Mouse (Mus musculus) heart, embryonic 14.5 days (tissue): ENCODE measurements at regions not wholly inside any gene's neighbourhood (a gene's known extent, or its start where the extent isn't known, plus 50 kb on each side); places are given as distances from the start of the nearest gene placed in this dataset.

Source experiments
- ATAC-seq: fragments of 200-750 bp; cut with Nextera tagmentation; 2 replicates; pipeline ENCODE4 v1.8.0; 2017; ENCODE audit warnings: low read depth, moderate TSS enrichment; ENCODE audit not compliant: insufficient number of reproducible peaks, insufficient read depth, low FRiP score
- H3K27ac ChIP-seq, 2 experiments: fragments of 200-500 bp in 1 of 2; fragments of 300-500 bp in 1 of 2; sonication (generic) in 1 of 2; replicated peaks in 1 of 2; 2 replicates each; pipeline ENCODE4 v1.5.1; 2012 to 2014; ENCODE audit warnings: low read depth in 2 of 2, low read length in 2 of 2, control low read depth in 1 of 2, mild to moderate bottlenecking in 1 of 2, mixed read lengths in 1 of 2; ENCODE audit not compliant: control insufficient read depth in 1 of 2, insufficient read depth in 1 of 2
- H3K27me3 ChIP-seq: fragments of 300-500 bp; sonication (generic); 2 replicates; pipeline ENCODE4 v1.6.1; 2014; ENCODE audit warnings: mild to moderate bottlenecking, low read length, control low read depth; ENCODE audit not compliant: control insufficient read depth, insufficient read depth
- H3K36me3 ChIP-seq: fragments of 300-500 bp; sonication (generic); 2 replicates; pipeline ENCODE4 v1.6.1; 2014; ENCODE audit warnings: mild to moderate bottlenecking, control low read depth, low read length, mixed read lengths; ENCODE audit not compliant: control insufficient read depth, insufficient read depth
- H3K4me1 ChIP-seq, 2 experiments: fragments of 200-500 bp in 1 of 2; fragments of 300-500 bp in 1 of 2; sonication (generic) in 1 of 2; 2 replicates each; pipeline ENCODE4 v1.6.1; 2012 to 2014; ENCODE audit warnings: low read length in 2 of 2, control low read depth in 1 of 2, mixed read lengths in 1 of 2; ENCODE audit not compliant: control insufficient read depth in 2 of 2, insufficient read depth in 2 of 2
- H3K4me2 ChIP-seq: fragments of 300-500 bp; sonication (generic); 2 replicates; pipeline ENCODE4 v1.6.1; 2014; ENCODE audit warnings: mild to moderate bottlenecking, low read length
- H3K4me3 ChIP-seq, 2 experiments: fragments of 200-500 bp in 1 of 2; fragments of 300-500 bp in 1 of 2; sonication (generic) in 1 of 2; 2 replicates each; pipeline ENCODE4 v1.5.1; 2012 to 2014; ENCODE audit warnings: low read length in 2 of 2, mild to moderate bottlenecking in 2 of 2, control low read depth in 1 of 2, low read depth in 1 of 2, moderate library complexity in 1 of 2; ENCODE audit not compliant: control insufficient read depth in 1 of 2, insufficient read depth in 1 of 2
- H3K9ac ChIP-seq: fragments of 300-500 bp; sonication (generic); 2 replicates; pipeline ENCODE4 v1.6.1; 2014; ENCODE audit warnings: mild to moderate bottlenecking, low read length
- H3K9me3 ChIP-seq: fragments of 300-500 bp; sonication (generic); 2 replicates; pipeline ENCODE4 v1.6.1; 2016; ENCODE audit warnings: low read length, control low read depth; ENCODE audit not compliant: control insufficient read depth
- WGBS: fragments of 180-500 bp; shearing (Covaris S2); extraction: QIAGEN DNeasy Blood & Tissue Kit; methylation state at CpG from one replicate; pipeline ENCODE4 v1.1.7; 2014; 5-methylcytosine and 5-hydroxymethylcytosine counted together

DNA sequence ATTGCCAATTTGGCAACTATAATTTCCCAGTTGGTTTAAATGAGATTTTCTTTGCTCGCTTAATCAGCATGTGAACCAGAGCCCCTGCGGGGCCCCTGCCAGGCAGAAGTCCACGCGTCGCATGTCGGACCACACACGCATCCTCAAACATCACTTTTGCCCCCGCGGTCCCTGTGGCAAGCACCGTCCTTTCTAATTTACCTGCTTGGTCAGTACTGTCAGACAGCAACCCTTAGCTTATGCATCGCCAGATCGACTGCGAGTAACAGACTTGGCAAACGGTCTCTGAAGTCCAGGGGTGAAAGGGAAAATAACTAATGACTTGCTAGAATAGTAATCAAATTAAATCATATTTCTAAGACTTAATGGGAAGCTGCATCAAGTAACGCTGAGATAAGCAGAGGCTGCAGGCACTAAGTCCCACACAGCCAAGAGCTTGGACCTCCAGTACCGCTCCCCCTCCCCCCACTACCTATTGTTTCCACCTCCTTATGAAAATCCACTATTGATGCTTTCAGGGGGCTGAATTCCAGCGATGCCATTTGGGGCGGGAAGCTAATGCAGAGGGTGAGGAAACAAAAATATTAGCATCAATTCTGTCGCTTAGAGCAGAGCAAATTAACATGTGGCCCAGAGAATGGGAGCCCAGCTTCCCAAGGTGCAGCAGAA is 142.0 kb upstream of the Cntnap4 start:
- no peak for ATAC-seq
- no peaks in the 10 kb centered on the region for H3K36me3 ChIP-seq
- H3K4me2 ChIP-seq, result no peak overlapping the region
- H3K9ac ChIP-seq, result no peak overlapping the region
- 59% methylated on average over 19 of the region's 19 CpGs for WGBS
- no peaks in the 10 kb centered on the region for H3K27me3 ChIP-seq
- H3K4me3 ChIP-seq, result no peak overlapping the region
- H3K9me3 ChIP-seq, result peaks cover 3% of the 10 kb centered on the region; the same call in 1 of the 2 replicates
- no peak overlapping the region for H3K27ac ChIP-seq
- no peaks in the 10 kb centered on the region for H3K4me1 ChIP-seq

DNA sequence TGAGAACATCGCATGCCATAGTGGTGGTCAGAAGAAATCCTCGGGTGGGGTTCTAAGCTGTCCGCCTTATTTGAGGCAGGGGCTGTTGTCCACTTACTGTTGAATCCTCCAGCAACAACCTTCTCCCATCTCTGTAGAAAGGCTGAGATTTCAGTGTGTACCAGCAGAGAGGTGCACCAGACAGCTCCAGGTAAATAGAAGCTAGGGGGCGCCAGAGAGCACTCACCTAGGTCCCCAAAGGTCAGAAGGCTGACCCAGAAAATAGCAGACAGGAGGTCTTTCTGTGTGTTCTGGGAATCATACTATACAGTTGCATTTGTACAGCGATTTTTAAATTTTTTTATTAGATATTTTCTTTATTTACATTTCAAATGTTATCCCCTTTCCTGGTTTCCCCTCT is 157.9 kb upstream of the Cntnap4 start:
- Histone ChIP-seq H3K4me2 (no peak overlapping the region), H3K27ac (no peak overlapping the region), H3K27me3 (no peaks in the 10 kb centered on the region), H3K4me3 (no peak overlapping the region), H3K4me1 (no peaks in the 10 kb centered on the region), H3K36me3 (no peaks in the 10 kb centered on the region), H3K9ac (no peak overlapping the region), H3K9me3 (no peaks in the 10 kb centered on the region)
- no peak for ATAC-seq
- WGBS, result 76% methylated on average over 5 of the region's 5 CpGs

DNA sequence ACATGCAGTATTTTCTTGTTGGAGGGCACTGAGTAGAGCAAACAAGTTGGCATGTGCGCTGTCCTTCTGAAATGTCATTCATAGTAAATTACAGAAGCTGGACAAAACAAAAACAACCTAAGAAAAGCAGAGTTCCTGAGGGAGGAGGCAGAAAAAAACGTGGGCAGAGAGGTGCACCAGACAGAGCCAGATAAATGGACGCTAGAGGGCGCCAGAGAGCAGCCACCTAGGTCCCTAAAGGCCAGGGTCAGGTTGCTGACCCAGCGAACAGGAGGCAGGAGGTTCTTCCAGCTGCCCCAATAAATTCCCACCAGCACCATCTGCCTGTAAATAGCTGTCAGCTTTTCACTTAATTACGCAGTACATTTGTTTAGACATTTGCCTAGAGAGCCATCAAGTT is 158.6 kb upstream of the Cntnap4 start:
- H3K27me3 ChIP-seq, result no peaks in the 10 kb centered on the region
- no peak overlapping the region for H3K27ac ChIP-seq
- no peak overlapping the region for H3K4me3 ChIP-seq
- ATAC-seq, result no peak
- H3K9ac ChIP-seq, result no peak overlapping the region
- no peak overlapping the region for H3K4me2 ChIP-seq
- WGBS, result 21% methylated on average over 6 of the region's 6 CpGs
- H3K4me1 ChIP-seq, result no peaks in the 10 kb centered on the region
- H3K9me3 ChIP-seq, result no peaks in the 10 kb centered on the region
- no peaks in the 10 kb centered on the region for H3K36me3 ChIP-seq

DNA sequence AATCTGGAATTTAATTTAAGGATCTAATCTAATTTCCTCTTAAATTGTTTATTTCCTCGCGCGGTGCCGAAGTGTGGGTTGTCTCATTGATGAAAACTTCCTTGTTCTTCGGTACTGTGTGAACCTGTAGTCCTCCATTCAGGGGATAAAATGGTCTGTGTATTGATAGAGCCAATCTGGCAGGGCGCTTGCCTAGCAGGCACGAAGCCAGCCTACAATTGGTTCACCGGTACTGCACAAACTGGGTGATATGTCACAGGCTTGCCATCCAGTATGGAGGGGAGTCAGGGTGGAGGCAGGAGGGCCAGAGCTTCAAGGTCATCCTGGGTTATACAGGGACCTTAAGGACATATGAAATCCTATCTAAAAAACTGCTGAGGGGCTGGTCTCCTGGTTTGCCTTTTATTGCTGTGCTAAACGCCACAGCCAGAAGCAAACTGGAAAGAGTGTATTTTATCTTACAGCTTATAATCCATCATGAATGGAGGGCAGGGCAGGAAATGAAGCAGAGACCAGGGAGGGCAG is 161.6 kb upstream of the Cntnap4 start:
- H3K9ac ChIP-seq, result no peak overlapping the region
- H3K27ac ChIP-seq, result no peak overlapping the region
- H3K4me1 ChIP-seq, result no peaks in the 10 kb centered on the region
- H3K36me3 ChIP-seq, result no peaks in the 10 kb centered on the region
- H3K4me3 ChIP-seq, result no peak overlapping the region
- no peak overlapping the region for H3K4me2 ChIP-seq
- no peaks in the 10 kb centered on the region for H3K9me3 ChIP-seq
- H3K27me3 ChIP-seq, result no peaks in the 10 kb centered on the region
- no peak for ATAC-seq
- 85% methylated on average over 9 of the region's 9 CpGs for WGBS

DNA sequence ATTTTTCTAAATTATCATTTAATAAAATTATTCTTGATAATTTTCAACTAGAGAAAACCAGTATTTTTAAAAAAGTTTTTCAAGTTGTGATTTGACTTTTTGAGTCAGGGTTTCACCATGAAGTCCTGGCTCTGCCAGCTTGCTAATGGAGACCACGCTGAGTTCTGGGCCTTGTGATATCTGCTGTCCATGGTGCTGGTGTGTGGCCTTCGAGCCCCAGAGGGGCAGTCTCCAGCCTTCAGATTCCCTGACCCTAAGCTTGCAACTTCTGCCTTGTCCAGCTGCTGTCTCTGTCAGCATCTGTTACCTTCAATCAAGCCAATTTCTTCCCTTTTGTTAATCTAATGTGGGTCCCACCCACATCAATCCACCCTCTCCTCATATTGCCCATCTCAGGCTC is 165.8 kb upstream of the Cntnap4 start:
- ATAC-seq, result no peak
- no peaks in the 10 kb centered on the region for H3K36me3 ChIP-seq
- H3K4me1 ChIP-seq, result no peaks in the 10 kb centered on the region
- no peak overlapping the region for H3K4me2 ChIP-seq
- WGBS, result 6% methylated on average over 2 of the region's 2 CpGs
- no peak overlapping the region for H3K4me3 ChIP-seq
- H3K9ac ChIP-seq, result no peak overlapping the region
- H3K9me3 ChIP-seq, result no peaks in the 10 kb centered on the region
- no peaks in the 10 kb centered on the region for H3K27me3 ChIP-seq
- no peak overlapping the region for H3K27ac ChIP-seq

DNA sequence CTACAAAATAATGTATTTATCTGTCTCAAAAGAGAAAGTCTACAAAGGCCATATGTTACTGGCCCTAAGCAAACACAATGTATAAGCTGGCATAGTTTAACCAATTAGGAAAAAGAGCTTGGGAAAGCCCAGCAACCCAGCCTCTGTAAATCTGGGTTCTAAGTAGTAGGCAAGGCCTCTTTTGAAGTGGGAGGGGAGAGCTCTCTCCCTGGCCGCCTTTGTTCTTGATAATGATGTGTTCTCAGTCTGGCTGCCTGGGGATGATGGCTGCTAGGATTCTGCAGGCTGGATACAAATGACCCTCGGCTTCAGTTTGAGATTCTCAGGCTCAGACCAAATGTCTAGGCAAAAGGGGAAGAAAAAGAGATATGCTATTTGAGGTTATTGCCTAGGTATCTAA is 172.4 kb upstream of the Cntnap4 start:
- WGBS, result 23% methylated on average over 2 of the region's 2 CpGs
- no peaks in the 10 kb centered on the region for H3K27me3 ChIP-seq

DNA sequence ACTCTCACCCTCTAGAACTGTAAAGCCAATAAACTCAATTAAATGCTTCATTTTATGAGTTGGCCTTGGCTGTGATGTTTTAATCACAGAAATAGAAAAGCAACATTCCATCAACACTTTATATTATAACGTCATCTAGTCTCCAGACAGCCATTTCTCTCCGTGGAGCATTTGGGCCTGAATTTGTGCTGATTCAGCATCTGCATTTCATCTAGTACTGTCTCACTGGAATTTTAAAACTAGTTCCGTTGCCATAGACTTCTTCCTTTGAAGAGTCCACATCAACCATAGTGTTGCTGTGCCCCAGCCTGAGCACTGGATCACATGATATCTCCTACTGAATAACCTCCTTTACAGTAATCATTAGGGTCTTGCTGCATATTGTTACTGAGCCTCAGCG is 179.7 kb upstream of the Cntnap4 start:
- Histone ChIP-seq H3K27ac (no peak overlapping the region), H3K9ac (no peak overlapping the region), H3K4me2 (no peak overlapping the region), H3K9me3 (peaks cover 16% of the 10 kb centered on the region; the same call in 1 of the 2 replicates), H3K36me3 (no peaks in the 10 kb centered on the region), H3K4me3 (no peak overlapping the region), H3K4me1 (no peaks in the 10 kb centered on the region), H3K27me3 (no peaks in the 10 kb centered on the region)
- WGBS, result 77% methylated on average over 4 of the region's 4 CpGs
- no peak for ATAC-seq

More for the DNA sequence above, 172.4 kb upstream of the Cntnap4 start:
- no peak overlapping the region for H3K9ac ChIP-seq
- H3K27ac ChIP-seq, result no peak overlapping the region
- no peak overlapping the region for H3K4me2 ChIP-seq
- no peaks in the 10 kb centered on the region for H3K36me3 ChIP-seq
- H3K4me1 ChIP-seq, result no peaks in the 10 kb centered on the region
- no peak overlapping the region for H3K4me3 ChIP-seq
- ATAC-seq, result no peak
- H3K9me3 ChIP-seq, result 0 out of 2 replicates have a peak, but pooled peaks cover 10% of the 10 kb centered on the region

DNA sequence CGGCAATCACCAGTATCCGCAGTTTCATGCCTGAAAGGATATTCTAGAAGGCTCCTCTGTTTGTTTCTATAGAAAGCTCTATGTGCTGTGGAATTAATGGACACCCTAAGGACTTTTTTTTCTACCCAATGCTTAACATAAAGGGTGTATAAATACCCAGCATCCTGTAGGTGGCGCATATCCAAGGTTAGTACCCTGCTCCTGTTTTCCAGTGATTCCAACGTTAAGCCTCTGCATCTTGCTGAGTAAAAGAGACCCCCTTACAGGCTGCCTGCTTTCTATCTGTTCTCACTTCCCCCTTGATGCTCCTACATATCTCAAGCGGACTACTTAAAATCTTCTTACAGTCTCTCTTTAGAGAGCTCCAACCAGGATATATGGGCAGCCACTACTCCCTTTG is 221.5 kb upstream of the Cntnap4 start:
- no peaks in the 10 kb centered on the region for H3K27me3 ChIP-seq
- H3K9ac ChIP-seq, result no peak overlapping the region
- H3K4me3 ChIP-seq, result no peak overlapping the region
- no peak overlapping the region for H3K27ac ChIP-seq
- H3K9me3 ChIP-seq, result no peaks in the 10 kb centered on the region
- no peaks in the 10 kb centered on the region for H3K4me1 ChIP-seq
- ATAC-seq, result no peak
- 30% methylated on average over 5 of the region's 5 CpGs for WGBS
- no peak overlapping the region for H3K4me2 ChIP-seq
- H3K36me3 ChIP-seq, result no peaks in the 10 kb centered on the region
